Mouse (Mus musculus): Measurements from ENCODE around the gene Stat2. TPM values are rescaled to one million over a fixed set of nuclear protein-coding genes. Genes with fewer than 3 reads are reported as not detected.

Gene Stat2
- polyA plus RNA-seq (2014; fragmentation: Nextera tagmentation; extraction: Ambion mirVana), result 10.0 and 10.9 TPM in 2 replicates

GRCm38 (mm10) chr10:128270287-128270841 lies at the start of gene Stat2:
Stat2 (plus strand) TSS chr10:128270559.
- no peaks in the 10 kb centered on the region for H3K9me3 ChIP-seq (ENCODE audit: control insufficient read depth, low read length)
- H3K27ac ChIP-seq (replicated peaks in 1 of 2; ENCODE audit: control insufficient read depth in 1 of 2, insufficient read depth in 1 of 2, low read depth in 2 of 2, low read length in 2 of 2), result peak within 1 kb of the TSS; percentile 44 to 72
- peak; percentile 99 for ATAC-seq (ENCODE audit: insufficient number of reproducible peaks, insufficient read depth, low FRiP score, low read depth)
- H3K27me3 ChIP-seq (ENCODE audit: control insufficient read depth, insufficient read depth, low read length), result no peaks in the 10 kb centered on the region
- no peaks in the 10 kb centered on the region for H3K4me1 ChIP-seq (ENCODE audit: control insufficient read depth in 2 of 2, insufficient read depth in 2 of 2, low read length in 2 of 2)
- H3K9ac ChIP-seq (ENCODE audit: low read length), result peak within 1 kb of the TSS; percentile 86
- peak within 1 kb of the TSS; percentile 82 for H3K4me2 ChIP-seq (ENCODE audit: low read length)
- H3K4me3 ChIP-seq (ENCODE audit: control insufficient read depth in 1 of 2, insufficient read depth in 1 of 2, low read depth in 1 of 2, low read length in 2 of 2), result peak within 1 kb of the TSS; percentile 81 to 83
- H3K36me3 ChIP-seq (ENCODE audit: control insufficient read depth, insufficient read depth, low read length), result peaks cover 4% of the 10 kb centered on the region; the same call in 1 of the 2 replicates
- under 1% methylated on average over 43 of the region's 43 CpGs for WGBS

GRCm38 (mm10) chr10:128221533-128222286 lies 48.6 kb upstream of the Stat2 start:
- Histone ChIP-seq H3K27me3 (ENCODE audit: control insufficient read depth, insufficient read depth, low read length) (no peaks in the 10 kb centered on the region), H3K4me2 (ENCODE audit: low read length) (no peak overlapping the region), H3K4me3 (ENCODE audit: control insufficient read depth in 1 of 2, insufficient read depth in 1 of 2, low read depth in 1 of 2, low read length in 2 of 2) (no peak overlapping the region), H3K4me1 (ENCODE audit: control insufficient read depth in 2 of 2, insufficient read depth in 2 of 2, low read length in 2 of 2) (peaks cover 0 to 4% of the 10 kb centered on the region in 2 experiments; a peak in 3 of 4 replicates), H3K36me3 (ENCODE audit: control insufficient read depth, insufficient read depth, low read length) (no peaks in the 10 kb centered on the region), H3K9ac (ENCODE audit: low read length) (no peak overlapping the region), H3K9me3 (ENCODE audit: control insufficient read depth, low read length) (no peaks in the 10 kb centered on the region), H3K27ac (replicated peaks in 1 of 2; ENCODE audit: control insufficient read depth in 1 of 2, insufficient read depth in 1 of 2, low read depth in 2 of 2, low read length in 2 of 2) (no peak overlapping the region)
- ATAC-seq (ENCODE audit: insufficient number of reproducible peaks, insufficient read depth, low FRiP score, low read depth), result no peak
- WGBS, result 55% methylated on average over 16 of the region's 16 CpGs

DNA sequence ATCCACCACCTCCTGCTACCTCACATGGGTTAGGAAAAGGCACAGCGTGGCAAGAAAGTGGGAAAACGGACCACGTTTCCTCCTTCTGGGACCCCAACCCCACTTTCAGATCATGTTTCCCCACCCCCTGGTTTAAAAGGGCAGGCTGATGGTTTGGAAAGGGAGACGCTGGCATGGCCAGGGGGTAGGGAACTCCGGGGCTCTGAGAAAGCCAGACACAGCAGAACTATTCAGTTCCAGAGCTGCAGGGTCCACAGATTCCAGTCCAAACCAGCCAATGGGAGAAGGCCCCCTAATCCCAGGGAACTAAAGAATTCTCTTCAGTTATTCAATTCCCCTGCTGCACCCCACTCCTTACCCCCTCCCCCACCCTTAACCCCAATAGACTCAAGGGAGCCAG lies 45.3 kb upstream of the Stat2 start:
- no peaks in the 10 kb centered on the region for H3K9me3 ChIP-seq (ENCODE audit: control insufficient read depth, low read length)
- ATAC-seq (ENCODE audit: insufficient number of reproducible peaks, insufficient read depth, low FRiP score, low read depth), result no peak
- 36% methylated on average over 5 of the region's 5 CpGs for WGBS
- no peak overlapping the region for H3K9ac ChIP-seq (ENCODE audit: low read length)
- H3K4me2 ChIP-seq (ENCODE audit: low read length), result no peak overlapping the region
- no peaks in the 10 kb centered on the region for H3K36me3 ChIP-seq (ENCODE audit: control insufficient read depth, insufficient read depth, low read length)
- no peaks in the 10 kb centered on the region for H3K27me3 ChIP-seq (ENCODE audit: control insufficient read depth, insufficient read depth, low read length)
- no peak overlapping the region for H3K4me3 ChIP-seq (ENCODE audit: control insufficient read depth in 1 of 2, insufficient read depth in 1 of 2, low read depth in 1 of 2, low read length in 2 of 2)
- H3K4me1 ChIP-seq (ENCODE audit: control insufficient read depth in 2 of 2, insufficient read depth in 2 of 2, low read length in 2 of 2), result peaks cover 0 to 4% of the 10 kb centered on the region in 2 experiments; a peak in 3 of 4 replicates
- no peak overlapping the region for H3K27ac ChIP-seq (replicated peaks in 1 of 2; ENCODE audit: control insufficient read depth in 1 of 2, insufficient read depth in 1 of 2, low read depth in 2 of 2, low read length in 2 of 2)

DNA sequence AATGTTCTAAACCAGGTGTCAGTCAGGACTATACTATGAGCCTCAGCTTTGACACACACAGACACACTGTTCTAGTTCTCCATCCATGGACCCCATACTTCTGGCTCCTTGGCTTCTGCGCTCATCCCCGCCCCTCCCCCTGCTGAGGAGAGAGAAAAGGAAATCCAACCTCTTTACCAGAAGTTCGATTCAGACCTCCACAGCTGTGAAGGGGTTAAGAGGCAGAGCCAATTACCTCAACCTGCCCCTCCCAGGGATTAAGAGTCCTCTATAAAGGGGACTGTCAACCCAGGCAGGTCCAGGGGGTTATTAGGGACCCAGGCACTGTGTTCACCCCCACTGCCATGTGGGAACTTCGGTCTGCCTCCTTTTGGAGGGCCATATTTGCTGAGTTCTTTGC lies 44.8 kb upstream of the Stat2 start, which contains the start of gene Mip:
Mip (plus strand) TSS at position 301 of the 400 bp plus-strand sequence.
- 46% methylated on average over 4 of the region's 4 CpGs for WGBS
- no peak for ATAC-seq (ENCODE audit: insufficient number of reproducible peaks, insufficient read depth, low FRiP score, low read depth)

DNA sequence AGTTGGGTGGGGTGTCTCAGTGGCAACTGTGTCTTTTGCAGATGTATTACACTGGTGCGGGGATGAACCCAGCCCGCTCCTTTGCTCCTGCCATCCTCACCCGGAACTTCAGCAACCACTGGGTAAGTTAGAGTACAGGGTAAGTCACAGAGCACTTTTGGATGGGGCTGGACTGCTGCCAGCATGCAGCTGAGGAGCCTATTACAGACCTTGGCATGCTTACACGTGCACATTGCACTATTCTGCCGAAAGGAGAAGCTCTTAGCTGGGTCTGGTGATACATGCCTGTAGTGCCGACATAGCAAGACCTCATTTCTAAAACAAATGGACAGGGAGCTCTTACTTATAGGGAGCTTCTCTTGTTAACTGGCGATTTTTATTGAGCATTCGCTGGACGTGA lies 42.8 kb upstream of the Stat2 start:
- no peak overlapping the region for H3K4me2 ChIP-seq (ENCODE audit: low read length)
- H3K27ac ChIP-seq (replicated peaks in 1 of 2; ENCODE audit: control insufficient read depth in 1 of 2, insufficient read depth in 1 of 2, low read depth in 2 of 2, low read length in 2 of 2), result no peak overlapping the region
- no peak for ATAC-seq (ENCODE audit: insufficient number of reproducible peaks, insufficient read depth, low FRiP score, low read depth)
- H3K36me3 ChIP-seq (ENCODE audit: control insufficient read depth, insufficient read depth, low read length), result no peaks in the 10 kb centered on the region
- no peak overlapping the region for H3K4me3 ChIP-seq (ENCODE audit: control insufficient read depth in 1 of 2, insufficient read depth in 1 of 2, low read depth in 1 of 2, low read length in 2 of 2)
- no peak overlapping the region for H3K9ac ChIP-seq (ENCODE audit: low read length)
- 66% methylated on average over 9 of the region's 9 CpGs for WGBS
- H3K27me3 ChIP-seq (ENCODE audit: control insufficient read depth, insufficient read depth, low read length), result no peaks in the 10 kb centered on the region
- H3K4me1 ChIP-seq (ENCODE audit: control insufficient read depth in 2 of 2, insufficient read depth in 2 of 2, low read length in 2 of 2), result peaks cover 4% of the 10 kb centered on the region in 2 experiments
- no peaks in the 10 kb centered on the region for H3K9me3 ChIP-seq (ENCODE audit: control insufficient read depth, low read length)

More for the DNA sequence above, 44.8 kb upstream of the Stat2 start, which contains the start of gene Mip:
- Histone ChIP-seq H3K27ac (replicated peaks in 1 of 2; ENCODE audit: control insufficient read depth in 1 of 2, insufficient read depth in 1 of 2, low read depth in 2 of 2, low read length in 2 of 2) (no peak within 1 kb of the TSS), H3K27me3 (ENCODE audit: control insufficient read depth, insufficient read depth, low read length) (no peaks in the 10 kb centered on the region), H3K4me2 (ENCODE audit: low read length) (no peak within 1 kb of the TSS), H3K36me3 (ENCODE audit: control insufficient read depth, insufficient read depth, low read length) (no peaks in the 10 kb centered on the region), H3K4me3 (ENCODE audit: control insufficient read depth in 1 of 2, insufficient read depth in 1 of 2, low read depth in 1 of 2, low read length in 2 of 2) (no peak within 1 kb of the TSS), H3K9ac (ENCODE audit: low read length) (no peak within 1 kb of the TSS), H3K9me3 (ENCODE audit: control insufficient read depth, low read length) (no peaks in the 10 kb centered on the region), H3K4me1 (ENCODE audit: control insufficient read depth in 2 of 2, insufficient read depth in 2 of 2, low read length in 2 of 2) (peaks cover 0 to 4% of the 10 kb centered on the region in 2 experiments; a peak in 3 of 4 replicates)

DNA sequence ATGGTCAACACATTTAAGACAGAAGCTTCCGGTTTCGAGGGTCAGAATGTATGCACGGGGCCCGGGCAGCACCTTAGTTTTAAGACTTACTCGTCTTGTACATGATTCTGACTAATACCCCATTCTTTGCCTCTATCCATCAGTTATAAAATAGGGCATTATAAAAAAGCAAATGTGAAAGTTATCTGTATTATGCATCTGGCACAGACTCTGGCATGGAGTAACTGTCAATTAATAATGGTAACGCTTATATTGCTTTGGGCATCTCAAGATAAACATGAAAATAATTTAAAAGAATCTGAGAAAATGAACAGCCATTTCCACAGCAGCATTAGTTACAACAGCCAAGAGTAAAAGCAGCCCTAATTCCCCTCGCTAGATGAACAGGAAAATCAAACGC lies 42.4 kb upstream of the Stat2 start:
- no peak for ATAC-seq (ENCODE audit: insufficient number of reproducible peaks, insufficient read depth, low FRiP score, low read depth)
- no peak overlapping the region for H3K9ac ChIP-seq (ENCODE audit: low read length)
- 87% methylated on average over 8 of the region's 8 CpGs for WGBS
- no peak overlapping the region for H3K4me3 ChIP-seq (ENCODE audit: control insufficient read depth in 1 of 2, insufficient read depth in 1 of 2, low read depth in 1 of 2, low read length in 2 of 2)
- no peaks in the 10 kb centered on the region for H3K36me3 ChIP-seq (ENCODE audit: control insufficient read depth, insufficient read depth, low read length)
- no peaks in the 10 kb centered on the region for H3K9me3 ChIP-seq (ENCODE audit: control insufficient read depth, low read length)
- H3K27ac ChIP-seq (replicated peaks in 1 of 2; ENCODE audit: control insufficient read depth in 1 of 2, insufficient read depth in 1 of 2, low read depth in 2 of 2, low read length in 2 of 2), result no peak overlapping the region
- no peak overlapping the region for H3K4me2 ChIP-seq (ENCODE audit: low read length)
- no peaks in the 10 kb centered on the region for H3K27me3 ChIP-seq (ENCODE audit: control insufficient read depth, insufficient read depth, low read length)
- H3K4me1 ChIP-seq (ENCODE audit: control insufficient read depth in 2 of 2, insufficient read depth in 2 of 2, low read length in 2 of 2), result peaks cover 4 to 8% of the 10 kb centered on the region in 2 experiments

DNA sequence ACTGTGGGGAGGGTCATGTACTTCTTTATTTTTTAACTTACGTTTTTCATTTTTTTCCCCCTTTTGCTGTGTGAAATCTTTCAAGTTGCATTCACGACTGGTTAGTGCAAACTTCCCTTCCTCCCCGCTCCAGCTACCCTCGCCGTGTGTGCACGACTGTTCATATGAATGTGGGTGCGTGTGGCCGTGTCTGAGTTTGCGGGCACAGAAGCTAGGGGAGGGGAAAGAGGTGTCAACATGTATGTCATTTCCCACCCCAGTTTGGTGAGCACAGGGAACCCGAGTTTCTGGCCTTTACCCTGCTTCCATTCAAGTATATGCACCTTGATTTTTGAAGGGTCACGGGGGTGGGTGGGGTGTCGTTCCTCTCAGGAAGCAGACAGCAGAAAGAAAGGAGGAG lies 39.8 kb upstream of the Stat2 start:
- Histone ChIP-seq H3K4me3 (ENCODE audit: control insufficient read depth in 1 of 2, insufficient read depth in 1 of 2, low read depth in 1 of 2, low read length in 2 of 2) (no peak overlapping the region), H3K27ac (replicated peaks in 1 of 2; ENCODE audit: control insufficient read depth in 1 of 2, insufficient read depth in 1 of 2, low read depth in 2 of 2, low read length in 2 of 2) (no peak overlapping the region)

More for the DNA sequence above, 39.8 kb upstream of the Stat2 start:
- Histone ChIP-seq H3K9ac (ENCODE audit: low read length) (peak overlapping the region; percentile 78; the same call in 1 of the 2 replicates), H3K36me3 (ENCODE audit: control insufficient read depth, insufficient read depth, low read length) (peaks cover 10% of the 10 kb centered on the region; the same call in 1 of the 2 replicates), H3K4me2 (ENCODE audit: low read length) (peak overlapping the region; percentile 81; the same call in 1 of the 2 replicates), H3K27me3 (ENCODE audit: control insufficient read depth, insufficient read depth, low read length) (no peaks in the 10 kb centered on the region), H3K4me1 (ENCODE audit: control insufficient read depth in 2 of 2, insufficient read depth in 2 of 2, low read length in 2 of 2) (peaks cover 0 to 8% of the 10 kb centered on the region in 2 experiments; a peak in 3 of 4 replicates), H3K9me3 (ENCODE audit: control insufficient read depth, low read length) (no peaks in the 10 kb centered on the region)
- WGBS, result 80% methylated on average over 12 of the region's 12 CpGs
- ATAC-seq (ENCODE audit: insufficient number of reproducible peaks, insufficient read depth, low FRiP score, low read depth), result no peak

All from heart, embryonic 14.5 days (tissue).